Mouse (Mus musculus) embryo, embryonic 11 days (tissue): ENCODE results near the gene Rcor1.

ENCODE experiments used
- DNase-seq: peaks from one replicate; pipeline ENCODE4 v3.0.0-alpha.2; 2015

Gene Rcor1

DNA sequence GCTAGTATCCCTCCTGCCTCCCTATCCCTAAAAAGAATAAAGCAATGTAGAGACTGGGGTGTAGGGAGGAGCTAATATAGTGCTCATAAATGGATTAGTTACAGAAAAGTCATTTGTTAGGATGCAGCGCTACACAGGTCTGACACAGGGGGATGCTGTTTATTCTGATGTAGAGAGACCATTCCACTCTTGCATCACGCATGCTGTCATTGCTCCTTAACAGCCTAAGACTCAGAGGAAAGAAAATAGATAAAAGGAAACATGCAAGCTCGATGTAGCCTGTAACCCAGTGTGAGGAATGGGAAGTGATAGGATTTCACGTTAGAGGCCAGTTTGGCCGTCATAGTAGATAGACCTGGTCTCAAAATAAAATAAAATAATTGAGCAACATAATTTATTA is 31.9 kb downstream of the Rcor1 start:
- no peak for DNase-seq

DNA sequence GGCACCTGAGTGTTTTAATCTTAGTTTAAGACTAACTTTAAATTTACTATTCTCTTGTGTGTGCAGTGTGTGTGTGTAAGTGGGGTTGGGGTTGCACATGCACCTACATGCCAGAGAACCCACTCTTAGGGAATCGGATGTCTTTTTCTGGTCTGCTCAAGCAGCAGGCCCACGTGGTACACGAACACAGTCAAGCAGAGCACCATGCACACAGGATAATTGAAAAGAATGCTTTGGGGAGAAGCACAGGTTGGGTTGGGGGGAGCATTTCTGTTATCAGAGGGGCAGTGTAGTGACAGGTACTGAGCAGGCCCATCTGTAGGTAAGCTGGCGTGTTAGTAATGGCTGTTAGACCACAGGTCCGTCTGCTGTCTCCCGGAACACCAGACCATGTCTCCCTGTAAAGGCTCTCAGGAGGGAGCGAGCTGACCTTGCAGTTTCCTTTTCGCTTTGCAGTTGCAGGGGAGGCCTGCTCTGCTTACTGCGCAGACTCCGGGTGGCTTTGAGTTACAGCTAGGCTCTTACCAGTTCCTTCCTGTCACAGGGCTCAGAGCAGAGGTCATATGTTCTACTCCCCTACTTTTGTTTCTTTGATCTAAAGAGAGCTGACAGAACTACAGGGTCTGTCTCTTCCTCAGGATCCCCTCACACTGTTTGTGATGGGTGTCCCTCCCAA is 32.5 kb downstream of the Rcor1 start:
- DNase-seq: peak; percentile 20

GRCm38 (mm10) chr12:111076385-111076965 is 37.3 kb downstream of the Rcor1 start:
- DNase-seq: peak; percentile 34

DNA sequence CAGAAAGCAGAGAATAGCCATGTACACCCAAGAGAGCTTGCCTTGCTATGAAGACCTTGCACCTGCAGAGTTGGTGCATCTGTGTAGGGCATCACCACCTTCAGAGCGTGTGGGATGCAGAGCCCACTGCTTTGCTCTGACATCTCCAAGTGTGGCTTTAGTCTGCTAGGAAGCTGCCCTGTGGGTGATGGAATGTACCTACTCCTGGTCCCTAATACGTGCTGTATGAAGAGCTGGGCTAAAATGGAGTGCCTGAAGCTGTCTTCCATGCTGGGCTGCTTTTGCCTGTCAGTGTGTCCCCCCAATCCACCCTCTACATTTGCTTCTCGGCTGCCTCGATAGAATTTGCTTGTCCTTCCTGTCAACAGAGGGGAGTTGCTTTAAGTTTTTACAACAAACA is 46.4 kb downstream of the Rcor1 start:
- no peak for DNase-seq

GRCm38 (mm10) chr12:111087066-111087465 is 47.9 kb downstream of the Rcor1 start:
- no peak for DNase-seq

GRCm38 (mm10) chr12:111088186-111088585 is 49.0 kb downstream of the Rcor1 start:
- DNase-seq: peak; percentile 83

DNA sequence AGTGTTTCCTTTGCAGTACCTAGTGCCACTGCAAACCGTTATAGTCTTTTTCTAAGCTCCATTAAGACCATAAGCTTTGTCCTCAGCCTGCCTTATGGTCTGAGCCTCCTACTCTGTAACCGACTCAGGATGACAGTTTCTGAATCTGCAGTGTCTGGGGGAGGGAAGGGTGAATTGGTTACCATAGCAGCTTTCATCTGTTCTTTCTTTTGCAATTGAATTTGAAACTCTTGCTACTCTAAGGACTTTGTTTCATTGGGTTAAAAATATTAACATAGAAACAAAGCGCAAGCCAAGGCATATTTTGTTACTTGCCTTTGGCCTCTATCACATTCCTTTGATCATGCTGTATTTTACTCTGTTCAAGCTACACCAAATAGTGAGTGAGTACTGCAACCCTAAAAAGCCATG is 49.6 kb downstream of the Rcor1 start:
- no peak for DNase-seq

DNA sequence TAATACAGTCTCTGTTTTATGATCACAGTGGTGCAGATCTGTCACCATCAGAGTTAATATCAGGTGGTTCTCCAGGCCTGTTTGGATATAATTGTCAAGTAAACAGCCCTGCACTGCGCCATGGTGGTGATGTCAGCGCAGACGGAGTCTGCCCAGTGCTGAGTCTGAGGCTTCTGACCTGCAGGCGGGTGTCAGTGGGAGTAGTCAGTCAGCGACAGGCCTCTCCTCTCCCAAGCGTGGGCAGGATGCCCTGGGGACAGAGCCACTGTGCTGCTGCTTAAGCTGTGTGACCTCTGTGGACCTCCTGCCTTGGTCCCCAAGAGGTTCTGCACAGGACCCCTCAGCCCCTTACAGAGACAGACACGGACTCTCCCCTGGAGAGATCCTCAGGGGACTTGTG is 50.0 kb downstream of the Rcor1 start:
- no peak for DNase-seq

DNA sequence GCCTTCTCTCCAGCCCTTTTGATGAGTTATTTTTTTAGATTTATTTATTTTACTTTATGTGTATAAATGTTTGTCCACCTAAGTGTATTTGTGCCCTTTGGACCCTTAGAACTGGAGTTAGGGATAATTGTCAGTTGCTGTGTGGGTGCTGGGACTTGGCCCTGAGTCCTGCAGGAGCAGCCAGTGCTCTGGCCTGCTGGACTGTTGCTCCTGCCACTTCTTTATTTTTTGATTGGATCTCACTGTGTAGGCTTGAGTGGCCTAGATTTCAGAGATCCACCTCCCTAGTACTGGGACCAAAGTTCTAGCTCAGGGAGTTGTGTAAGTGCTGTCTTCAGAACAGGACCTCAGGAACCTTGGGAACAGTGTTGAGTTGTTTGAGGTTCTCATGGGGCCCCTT is 51.6 kb downstream of the Rcor1 start:
- DNase-seq: no peak

- no peak for DNase-seq
Observed at GRCm38 (mm10) chr12:111091981-111092380, 52.8 kb downstream of the Rcor1 start.

- no peak for DNase-seq
Observed at GRCm38 (mm10) chr12:111094073-111094472, 54.9 kb downstream of the Rcor1 start.

GRCm38 (mm10) chr12:111095086-111095485 is 55.9 kb downstream of the Rcor1 start:
- DNase-seq: no peak

DNA sequence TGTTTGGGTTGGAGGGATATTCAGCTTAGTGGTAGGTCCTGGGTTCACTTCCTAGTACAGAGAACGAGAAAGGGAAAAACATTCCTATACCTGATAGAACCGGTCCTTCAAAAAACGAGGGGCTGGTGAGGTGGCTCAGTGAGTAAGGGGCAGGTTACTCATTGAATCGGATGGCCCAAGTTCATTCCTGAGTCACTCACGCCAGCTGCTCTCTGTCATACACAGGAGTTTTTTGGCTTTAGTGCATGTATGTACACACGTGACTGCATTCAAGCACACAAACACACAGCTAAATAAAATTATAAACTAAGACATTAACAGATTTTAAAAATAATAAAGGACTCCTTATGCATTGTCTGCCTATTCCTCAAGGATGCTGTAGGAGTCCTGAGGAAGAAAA is 57.1 kb downstream of the Rcor1 start:
- no peak for DNase-seq

GRCm38 (mm10) chr12:111097036-111097435 is 57.9 kb downstream of the Rcor1 start:
- DNase-seq: no peak

- DNase-seq: no peak
Observed at GRCm38 (mm10) chr12:111111176-111111575, 72.0 kb downstream of the Rcor1 start.

- DNase-seq: no peak
Observed at GRCm38 (mm10) chr12:111114593-111114992, 75.4 kb downstream of the Rcor1 start.

GRCm38 (mm10) chr12:111119506-111120085 is 80.4 kb downstream of the Rcor1 start:
- DNase-seq: no peak

- no peak for DNase-seq
Observed at GRCm38 (mm10) chr12:111120976-111121645, 82.0 kb downstream of the Rcor1 start.

DNA sequence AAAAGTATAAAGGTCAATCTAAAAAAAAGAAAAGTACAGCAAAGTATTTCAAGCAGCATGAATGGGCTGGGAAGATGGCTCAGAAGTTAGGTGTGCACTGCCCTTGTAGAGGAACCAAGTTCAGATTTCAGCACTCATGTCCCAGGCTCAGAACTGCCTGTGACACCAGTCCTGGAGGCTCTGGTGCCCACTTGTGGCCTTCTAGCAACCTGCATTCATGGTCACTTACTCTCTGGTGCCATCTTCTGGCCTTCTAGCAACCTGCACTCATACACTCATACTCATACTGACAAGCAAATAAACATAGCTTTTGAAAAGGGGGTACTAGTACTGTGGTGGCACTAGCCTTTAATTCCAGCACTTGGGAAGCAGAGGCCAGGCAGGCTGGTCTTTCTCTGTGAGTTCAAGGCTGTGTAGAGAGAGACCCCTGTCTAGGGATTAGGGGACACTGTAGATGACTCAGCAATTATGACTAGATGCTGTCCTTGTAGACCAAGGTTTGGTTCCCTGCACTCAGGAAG is 83.2 kb downstream of the Rcor1 start:
- DNase-seq: no peak

- peak; percentile 39 for DNase-seq
Observed at GRCm38 (mm10) chr12:111124601-111125260, 85.6 kb downstream of the Rcor1 start.

DNA sequence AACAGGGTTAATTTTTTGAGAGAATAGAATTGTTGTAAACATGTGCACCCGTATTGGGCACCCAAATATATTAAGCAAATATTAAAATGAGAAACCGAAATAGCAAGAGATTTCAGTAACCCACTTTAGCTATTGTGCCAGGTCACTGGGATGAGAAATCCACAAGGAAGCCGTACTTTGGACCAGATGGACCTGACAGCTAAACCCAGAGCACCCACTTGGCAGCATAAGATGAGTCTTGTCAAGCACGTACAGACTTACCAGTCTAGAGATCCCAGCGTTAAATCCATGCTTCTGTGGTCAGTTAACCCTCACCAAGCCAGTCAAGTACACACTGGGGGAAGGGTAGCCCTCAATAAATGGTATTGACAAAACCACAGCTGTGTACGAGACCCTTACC is 86.5 kb downstream of the Rcor1 start:
- no peak for DNase-seq

GRCm38 (mm10) chr12:111134169-111134568 is 95.0 kb downstream of the Rcor1 start:
- no peak for DNase-seq
